Mouse (Mus musculus): Measurements from ENCODE around the gene 4931406C07Rik.

GRCm38 (mm10) chr9:15307257-15307656 is 1.0 kb upstream of the 4931406C07Rik start:
- TF ChIP-seq CTCF (IDR thresholded peaks at IDR 0.05) (no peak), EP300 (IDR thresholded peaks at IDR 0.05) (no peak)
